Mouse (Mus musculus) left cerebral cortex, adult 9 months (tissue): ENCODE results near the gene Lman2.

Experiments
- DNase-seq, 2 experiments: peaks; one replicate each; pipeline ENCODE4 v3.0.0; 2022; ENCODE audit warnings: low spot score in 2 of 2

Gene Lman2

GRCm38 (mm10) chr13:55371007-55371681 lies 8.6 kb upstream of the Lman2 start:
- peak; percentile 62 to 63 for DNase-seq

GRCm38 (mm10) chr13:55370234-55370633 lies 7.7 kb upstream of the Lman2 start:
- no peak for DNase-seq

- DNase-seq, result peak in 1 of 2 experiments; percentile 67
Measured at GRCm38 (mm10) chr13:55369531-55370114, 7.0 kb upstream of the Lman2 start, which contains the start of gene Rgs14. Gene Rgs14 (plus strand): TSS chr13:55369732.

GRCm38 (mm10) chr13:55368401-55368800 lies 5.8 kb upstream of the Lman2 start:
- no peak for DNase-seq

- DNase-seq, result no peak
Measured at GRCm38 (mm10) chr13:55361974-55362452, 570 bp downstream of the Lman2 start.

- DNase-seq, result no peak
Measured at GRCm38 (mm10) chr13:55361145-55361544, 1.4 kb downstream of the Lman2 start.

GRCm38 (mm10) chr13:55346745-55347144 lies 15.8 kb downstream of the Lman2 start:
- no peak for DNase-seq

GRCm38 (mm10) chr13:55344286-55344685 lies 18.3 kb downstream of the Lman2 start:
- DNase-seq, result no peak

GRCm38 (mm10) chr13:55342469-55342868 lies 20.1 kb downstream of the Lman2 start:
- DNase-seq, result no peak

GRCm38 (mm10) chr13:55339259-55339658 lies 23.3 kb downstream of the Lman2 start:
- no peak for DNase-seq

GRCm38 (mm10) chr13:55338131-55339054 lies 24.2 kb downstream of the Lman2 start:
- DNase-seq, result no peak

GRCm38 (mm10) chr13:55337341-55337975 lies 25.1 kb downstream of the Lman2 start:
- DNase-seq, result no peak

GRCm38 (mm10) chr13:55335701-55336100 lies 26.9 kb downstream of the Lman2 start:
- DNase-seq, result no peak

GRCm38 (mm10) chr13:55332331-55332730 lies 30.3 kb downstream of the Lman2 start:
- no peak for DNase-seq

GRCm38 (mm10) chr13:55330567-55331400 lies 31.8 kb downstream of the Lman2 start:
- DNase-seq, result no peak

GRCm38 (mm10) chr13:55329683-55330566 lies 32.7 kb downstream of the Lman2 start, which contains the start of gene Mxd3:
Gene Mxd3 (minus strand): TSS chr13:55329823.
- DNase-seq, result peak in 1 of 2 experiments; percentile 75

- no peak for DNase-seq
Measured at GRCm38 (mm10) chr13:55329109-55329682, 33.4 kb downstream of the Lman2 start.

GRCm38 (mm10) chr13:55328641-55329040 lies 33.9 kb downstream of the Lman2 start:
- DNase-seq, result no peak

GRCm38 (mm10) chr13:55328171-55328570 lies 34.4 kb downstream of the Lman2 start:
- no peak for DNase-seq
